Mouse (Mus musculus) lung, adult 2 months (tissue): Measurements from ENCODE around the gene Hadh. TPM values are rescaled to one million over a fixed set of nuclear protein-coding genes. Genes with fewer than 3 reads are reported as not detected.

Experiments used
- DNase-seq: peaks from one replicate; pipeline ENCODE4 v3.0.0; 2022
- H3K4me1 ChIP-seq: fragments of 200-500 bp; 2 replicates; pipeline ENCODE4 v1.6.1; 2011; ENCODE audit warnings: low read length; ENCODE audit not compliant: control insufficient read depth, insufficient read depth
- H3K4me3 ChIP-seq: fragments of 200-500 bp; replicated peaks from 2 replicates; pipeline ENCODE3; 2011; ENCODE audit warnings: low read depth, mild to moderate bottlenecking, control low read depth, low read length; ENCODE audit errors: extremely low read depth
- CTCF ChIP-seq: fragments of 200-500 bp; IDR thresholded peaks from 2 replicates; pipeline ENCODE4 v1.5.1; 2011; ENCODE audit warnings: mild to moderate bottlenecking, low read length, control low read depth; ENCODE audit not compliant: insufficient read depth
- POLR2A ChIP-seq: fragments of 200-500 bp; IDR thresholded peaks from 2 replicates; pipeline ENCODE4 v1.6.1; 2011; ENCODE audit warnings: low read depth, mild to moderate bottlenecking, control low read depth, low read length, borderline replicate concordance; ENCODE audit errors: extremely low read depth
- WGBS: fragments of 180-500 bp; shearing (Covaris S2); methylation state at CpG from one replicate; pipeline ENCODE4 v1.1.7; 2018; 5-methylcytosine and 5-hydroxymethylcytosine counted together
- polyA plus RNA-seq: library from polyadenylated mRNA; depleted of rRNA; stranded (reverse); fragments of >200 nt; gene quantifications from 2 replicates; pipeline ENCODE4 v1.2.3, GENCODE M21; 2012

Hadh gene
- polyA plus RNA-seq, 1 experiment: 113 TPM

DNA sequence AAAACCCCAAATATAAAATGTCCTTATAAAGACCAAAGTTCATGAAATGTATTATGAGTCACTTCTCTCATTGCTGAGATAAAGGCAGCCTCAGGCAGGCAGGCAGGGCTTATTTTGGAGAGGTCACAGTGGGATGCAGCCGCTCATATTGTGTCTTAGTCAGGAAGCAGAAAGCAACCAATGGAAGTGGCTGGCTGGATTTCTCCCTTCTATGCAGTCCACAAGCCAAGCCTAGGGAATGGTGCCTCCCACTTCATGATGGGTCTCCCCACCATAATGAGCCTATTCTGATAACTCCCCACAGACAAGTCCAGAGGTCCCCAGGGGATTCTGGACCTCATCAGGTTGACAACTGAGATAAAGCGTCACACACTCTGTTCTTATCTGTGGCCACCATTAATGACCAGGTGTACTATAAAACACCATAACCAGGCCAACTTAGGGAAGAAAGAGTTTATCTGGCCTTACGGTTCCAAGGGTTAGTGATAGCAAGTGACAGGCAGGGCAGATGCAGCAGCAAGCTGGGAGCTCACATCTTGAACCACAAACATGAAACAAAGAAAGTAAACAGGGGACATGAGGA is 16.4 kb downstream of the Hadh start:
- no peak overlapping the region for H3K4me3 ChIP-seq
- TF ChIP-seq POLR2A: no peak
- TF ChIP-seq CTCF: no peak
- peaks cover 3% of the 10 kb centered on the region; the same call in 1 of the 2 replicates for H3K4me1 ChIP-seq
- 95% methylated on average over 3 of the region's 3 CpGs for WGBS
- no peak for DNase-seq

- no peak for DNase-seq
- no peak for TF ChIP-seq POLR2A
- no peak for TF ChIP-seq CTCF
- peaks cover 3% of the 10 kb centered on the region; the same call in 1 of the 2 replicates for H3K4me1 ChIP-seq
- 96% methylated on average over 4 of the region's 4 CpGs for WGBS
- no peak overlapping the region for H3K4me3 ChIP-seq
Observed at GRCm38 (mm10) chr3:131254991-131255390, 16.9 kb downstream of the Hadh start.

- WGBS: 81% methylated on average over 7 of the region's 7 CpGs
- no peak for DNase-seq
- TF ChIP-seq CTCF (no peak), POLR2A (no peak)
- Histone ChIP-seq H3K4me3 (no peak overlapping the region), H3K4me1 (peaks cover 3% of the 10 kb centered on the region; the same call in 1 of the 2 replicates)
Observed at GRCm38 (mm10) chr3:131251601-131252000, 20.3 kb downstream of the Hadh start.

DNA sequence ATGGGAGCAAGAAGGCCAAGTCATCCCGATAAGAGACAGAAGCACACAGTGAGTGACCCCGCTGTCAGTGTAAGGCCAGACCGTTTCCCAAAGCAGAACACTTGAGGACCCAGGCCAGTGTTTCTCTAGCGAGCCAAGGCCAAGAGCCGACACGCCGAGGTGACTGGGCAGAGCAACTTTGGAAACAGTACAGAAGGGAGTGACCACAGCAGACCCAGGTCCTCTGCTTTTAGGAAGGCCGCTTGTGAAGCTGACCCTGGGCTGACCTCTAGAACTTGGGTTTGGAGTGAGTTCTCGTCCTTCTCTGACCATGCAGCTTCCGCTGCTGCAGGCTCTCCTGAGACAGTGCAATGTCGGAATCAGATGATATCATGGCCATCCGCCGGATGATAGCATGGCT is 20.9 kb downstream of the Hadh start:
- DNase-seq: no peak
- 84% methylated on average over 13 of the region's 13 CpGs for WGBS
- no peak overlapping the region for H3K4me3 ChIP-seq
- H3K4me1 ChIP-seq: peaks cover 5% of the 10 kb centered on the region; the same call in 1 of the 2 replicates
- TF ChIP-seq CTCF (no peak), POLR2A (no peak)

DNA sequence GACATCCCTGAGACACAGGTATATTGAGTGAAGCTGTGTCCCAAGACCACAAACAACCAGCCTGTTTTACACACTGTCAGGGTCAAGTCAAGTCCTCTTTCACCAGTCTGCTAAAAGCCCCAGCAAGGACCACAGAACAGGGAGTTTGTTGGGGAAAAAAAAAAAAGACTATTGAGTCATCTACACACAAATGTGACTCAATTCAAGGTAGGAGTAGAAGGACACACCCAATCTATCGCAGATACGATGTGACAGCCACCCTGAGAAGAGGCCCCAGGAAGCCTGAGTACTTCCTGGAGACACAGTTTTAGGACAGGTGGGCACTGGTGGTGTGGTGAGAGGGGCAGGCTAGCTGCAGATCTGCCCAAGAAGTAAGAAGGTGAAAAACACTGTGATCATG is 21.6 kb downstream of the Hadh start:
- 61% methylated on average over 2 of the region's 2 CpGs for WGBS
- TF ChIP-seq POLR2A: no peak
- TF ChIP-seq CTCF: no peak
- no peak for DNase-seq
- Histone ChIP-seq H3K4me3 (no peak overlapping the region), H3K4me1 (peaks cover 5% of the 10 kb centered on the region; the same call in 1 of the 2 replicates)

- peaks cover 5% of the 10 kb centered on the region; the same call in 1 of the 2 replicates for H3K4me1 ChIP-seq
- no peak for DNase-seq
- WGBS: 74% methylated on average over 10 of the region's 10 CpGs
- no peak overlapping the region for H3K4me3 ChIP-seq
- TF ChIP-seq CTCF (no peak), POLR2A (no peak)
Observed at GRCm38 (mm10) chr3:131248444-131248843, 23.5 kb downstream of the Hadh start.

DNA sequence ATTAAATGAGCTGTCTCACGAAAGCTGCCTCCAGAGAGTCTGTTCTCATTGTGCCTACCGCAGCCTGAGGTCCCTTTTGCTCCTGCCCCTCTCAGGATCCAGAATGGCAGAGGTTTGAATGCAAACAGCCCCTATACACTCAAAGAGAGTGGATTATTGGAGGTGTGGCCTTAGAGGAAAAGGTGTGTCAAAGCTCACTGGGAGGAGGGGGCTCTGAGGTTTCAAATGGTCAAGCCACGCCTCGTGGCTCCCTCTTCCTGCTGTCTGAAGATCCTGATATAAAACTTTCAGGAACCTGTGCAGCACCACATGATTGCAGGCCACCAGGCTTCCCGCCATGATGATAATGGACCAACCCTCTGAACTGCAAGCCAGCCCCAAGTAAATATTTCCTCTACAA is 24.1 kb downstream of the Hadh start:
- Histone ChIP-seq H3K4me1 (peaks cover 5% of the 10 kb centered on the region; the same call in 1 of the 2 replicates), H3K4me3 (no peak overlapping the region)
- DNase-seq: no peak
- 90% methylated on average over 5 of the region's 5 CpGs for WGBS
- TF ChIP-seq CTCF (no peak), POLR2A (no peak)

DNA sequence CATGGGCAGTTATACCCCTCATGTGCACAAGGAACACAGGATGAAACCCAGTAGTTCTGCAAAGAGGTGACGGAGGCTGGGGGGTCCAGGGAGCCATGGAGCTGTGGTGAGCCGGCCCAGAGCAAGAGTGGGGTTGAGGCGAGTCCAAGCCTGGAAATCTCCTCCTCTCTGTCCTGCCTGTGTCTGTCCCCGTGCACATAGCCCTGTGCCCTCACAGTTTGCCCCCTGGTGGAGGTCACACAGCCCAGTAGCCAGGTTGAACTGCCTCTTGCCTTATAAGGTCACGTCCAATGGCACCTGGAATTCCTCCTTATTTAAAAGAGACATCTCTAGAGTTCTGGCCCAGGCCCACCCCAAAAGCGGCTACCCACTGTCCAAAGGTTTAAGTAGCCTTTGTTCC is 24.5 kb downstream of the Hadh start:
- no peak for DNase-seq
- no peak for TF ChIP-seq POLR2A
- no peak for TF ChIP-seq CTCF
- WGBS: 76% methylated on average over 6 of the region's 6 CpGs
- Histone ChIP-seq H3K4me3 (no peak overlapping the region), H3K4me1 (peaks cover 5% of the 10 kb centered on the region; the same call in 1 of the 2 replicates)

DNA sequence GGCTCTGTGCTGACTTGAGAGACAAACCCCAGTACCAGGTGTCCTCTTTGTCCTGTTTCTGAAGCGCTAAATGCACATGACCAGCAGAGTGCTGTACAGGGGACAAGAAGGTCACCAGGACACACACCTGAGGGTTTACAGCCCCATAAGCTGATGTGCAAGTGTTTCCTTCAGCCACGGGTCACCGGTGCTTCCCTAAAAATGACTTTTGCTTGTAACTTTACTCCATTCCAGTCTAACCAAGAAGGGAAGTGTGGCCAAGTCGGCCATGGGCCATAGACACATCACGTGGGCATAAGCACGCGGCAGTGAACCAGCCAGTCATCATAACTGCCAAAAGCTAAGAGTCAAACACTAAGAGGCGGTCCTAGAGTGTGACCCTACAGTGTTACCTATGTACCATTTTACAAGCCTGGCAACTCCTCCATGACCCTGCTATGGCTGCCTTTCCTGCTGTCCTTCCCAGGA is 25.3 kb downstream of the Hadh start:
- Histone ChIP-seq H3K4me1 (peaks cover 5% of the 10 kb centered on the region; the same call in 1 of the 2 replicates), H3K4me3 (no peak overlapping the region)
- no peak for DNase-seq
- 88% methylated on average over 8 of the region's 8 CpGs for WGBS
- TF ChIP-seq CTCF: no peak
- TF ChIP-seq POLR2A: no peak
